Mouse (Mus musculus) liver, embryonic 14.5 days (tissue): ENCODE measurements around the gene Cep152.

Experiments
- CTCF ChIP-seq: IDR thresholded peaks from 2 replicates; pipeline ENCODE4 v1.5.1; 2016; ENCODE audit warnings: antibody characterized with exemption, low read depth, control low read depth
- EP300 ChIP-seq: IDR thresholded peaks from 2 replicates; pipeline ENCODE4 v1.6.1; 2016; ENCODE audit warnings: antibody characterized with exemption, low read depth

- no peak for TF ChIP-seq CTCF
- no peak for TF ChIP-seq EP300
Measured at GRCm38 (mm10) chr2:125598958-125599357, 26.0 kb downstream of the Cep152 start.
